Mouse (Mus musculus) R1 (cell line): Measurements from ENCODE around the gene Ror2.

Experiments
- DNase-seq: peaks from one replicate; pipeline ENCODE4 v3.0.0-alpha.2; 2018; ENCODE audit warnings: low read depth, low spot score

Gene Ror2

DNA sequence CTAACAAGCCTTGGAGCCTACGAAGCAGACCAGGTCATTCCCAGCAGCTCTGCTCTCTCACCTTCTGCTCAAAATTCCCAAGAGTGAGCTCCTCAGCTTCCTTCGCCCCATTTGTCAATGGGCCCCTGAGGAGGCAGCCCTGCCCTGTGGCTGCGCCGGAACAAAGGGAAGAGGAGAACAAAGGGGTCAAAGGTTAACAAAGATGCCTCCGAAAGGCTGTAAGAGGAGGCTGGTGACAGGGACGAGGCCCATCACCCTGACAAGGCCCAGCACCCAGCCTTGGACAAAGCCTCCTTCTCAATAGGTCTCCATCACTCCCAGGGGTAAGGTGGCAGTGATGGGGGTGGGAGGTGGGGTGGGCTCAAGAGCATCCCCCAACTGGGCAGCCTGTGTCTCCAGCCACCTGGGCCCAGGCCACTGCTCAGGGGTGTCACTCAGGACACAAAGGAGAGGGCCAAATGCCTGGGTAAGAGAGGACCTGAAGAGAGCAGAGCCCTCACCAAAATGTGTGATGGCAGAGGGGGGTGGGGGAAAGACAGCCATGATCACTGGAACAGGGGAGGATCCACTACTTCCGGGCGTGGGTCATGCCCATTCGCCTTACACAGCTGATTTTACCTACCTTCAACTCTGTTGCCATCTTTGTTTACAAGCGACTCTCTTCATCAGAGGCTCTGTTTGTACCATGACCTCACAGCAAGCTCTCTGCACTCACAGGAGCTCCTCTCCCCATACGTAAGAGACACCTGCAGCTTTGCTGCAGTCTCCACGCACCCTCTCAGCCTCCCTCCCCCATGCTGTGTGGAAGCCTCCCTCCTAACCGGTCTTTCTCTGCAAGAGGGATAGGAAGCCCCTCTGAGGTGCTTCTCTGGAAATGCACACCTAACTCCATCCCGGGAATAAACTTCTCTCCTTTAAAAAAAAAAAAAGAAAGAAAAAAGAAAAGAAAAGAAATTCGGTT is 51.8 kb downstream of the Ror2 start:
- DNase-seq = peak; percentile 88

DNA sequence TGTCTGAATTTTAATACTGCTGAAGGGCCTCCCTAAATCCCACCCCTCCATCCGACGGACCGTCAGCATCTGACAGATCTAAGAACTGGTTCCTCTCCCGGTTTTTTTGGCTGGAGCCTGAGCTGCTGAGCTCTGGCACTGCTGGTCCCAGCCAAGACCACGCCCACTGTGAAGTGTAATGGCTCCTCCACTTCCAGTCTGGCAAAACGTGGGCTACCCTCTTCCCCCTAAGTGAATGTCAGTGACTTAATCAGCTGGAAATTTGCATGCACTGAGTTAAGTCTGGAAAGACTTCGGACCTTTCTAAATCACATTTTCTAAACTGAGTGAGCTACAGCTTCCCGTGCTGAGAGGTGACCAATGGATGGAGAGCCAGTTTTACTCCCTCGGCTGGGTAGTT is 52.5 kb downstream of the Ror2 start:
- DNase-seq = peak; percentile 76

DNA sequence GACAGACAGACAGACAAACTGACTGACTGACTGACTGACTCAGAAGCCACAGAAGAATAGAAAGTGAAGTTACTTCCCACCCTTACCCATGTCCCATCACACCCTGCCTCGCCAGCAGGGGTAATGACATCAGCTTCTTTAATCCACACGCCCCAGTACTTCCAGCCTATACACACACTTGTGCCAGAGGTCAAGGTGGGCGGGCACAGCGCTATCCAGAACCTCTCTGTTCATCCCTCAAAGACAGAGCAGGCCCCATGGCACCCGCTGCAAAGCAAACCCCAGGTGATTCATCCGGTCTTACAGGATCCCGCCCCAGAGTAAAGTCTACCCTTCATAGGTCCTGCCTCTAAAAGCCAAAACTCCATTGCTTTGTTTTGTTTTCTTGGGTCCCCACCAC is 53.5 kb downstream of the Ror2 start:
- DNase-seq = no peak

DNA sequence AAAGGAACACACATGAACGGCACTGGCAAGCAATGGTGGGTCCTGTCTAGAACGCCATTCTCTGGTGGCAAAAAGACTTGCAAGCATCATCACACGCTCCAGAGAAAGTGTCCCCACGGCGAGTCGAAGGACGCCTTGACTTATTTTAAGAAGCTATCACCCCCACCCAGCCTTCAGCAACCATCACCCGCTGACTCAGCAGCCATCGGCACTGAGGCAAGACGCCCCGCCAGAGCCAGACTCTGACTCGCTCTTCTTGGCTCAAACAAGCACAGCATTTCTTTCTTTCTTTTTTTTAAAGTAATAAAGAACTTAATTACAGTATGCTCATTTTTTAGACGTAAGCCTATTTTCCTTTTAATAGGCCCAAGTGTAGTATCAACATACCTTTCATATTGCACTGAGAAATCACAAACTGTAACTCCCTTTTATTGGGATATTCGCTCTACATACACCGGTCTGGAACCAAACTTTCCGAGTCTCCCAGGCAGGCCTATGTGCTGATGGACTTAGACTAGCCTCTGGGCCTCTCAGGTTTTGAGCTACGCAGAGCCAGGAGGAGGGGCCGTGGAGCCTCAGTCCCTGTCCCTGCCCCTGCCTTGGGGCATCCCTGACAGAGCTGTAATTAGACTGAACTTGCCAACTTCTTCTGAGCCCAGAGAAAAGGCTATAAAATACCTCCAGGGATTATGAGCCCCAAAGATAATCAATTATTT is 55.3 kb downstream of the Ror2 start:
- no peak for DNase-seq

DNA sequence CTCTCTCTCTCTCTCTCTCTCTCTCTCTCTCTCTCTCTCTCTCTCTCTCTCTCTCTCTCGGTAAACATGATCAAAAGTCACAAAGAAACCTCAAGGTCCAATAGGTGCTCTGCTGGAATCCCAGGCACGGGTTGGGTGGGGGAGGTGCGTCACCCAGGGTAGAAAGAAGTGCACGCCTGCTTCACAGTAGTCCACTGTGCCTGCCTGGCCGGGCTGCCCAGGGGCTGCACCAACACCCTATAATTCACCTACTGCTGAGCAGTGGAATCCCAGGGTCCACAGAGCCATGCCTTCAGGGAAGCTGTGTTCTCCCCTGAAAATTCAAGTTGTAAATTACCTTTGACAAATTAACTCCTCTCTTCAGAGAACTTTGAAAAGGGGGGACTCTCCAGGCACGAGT is 58.9 kb downstream of the Ror2 start:
- DNase-seq = no peak

DNA sequence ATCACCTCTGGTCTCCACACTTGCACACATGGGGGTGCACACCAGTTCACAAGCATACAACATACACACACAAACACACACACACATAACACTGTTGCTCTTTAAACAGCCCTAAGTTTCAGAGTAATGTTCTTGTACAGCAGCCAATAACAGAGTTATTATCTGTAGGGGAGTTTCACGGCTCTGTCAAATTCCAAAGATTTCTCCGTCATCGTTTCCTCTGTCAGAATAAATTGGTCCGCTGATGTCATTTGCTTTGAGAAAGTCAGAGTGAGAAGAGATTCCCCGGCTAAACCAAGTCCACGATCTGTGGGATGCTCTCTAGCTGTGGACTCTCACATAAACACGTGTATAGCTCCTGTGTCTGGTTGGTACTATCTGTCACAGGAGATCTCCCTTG is 59.5 kb downstream of the Ror2 start:
- DNase-seq = no peak

DNA sequence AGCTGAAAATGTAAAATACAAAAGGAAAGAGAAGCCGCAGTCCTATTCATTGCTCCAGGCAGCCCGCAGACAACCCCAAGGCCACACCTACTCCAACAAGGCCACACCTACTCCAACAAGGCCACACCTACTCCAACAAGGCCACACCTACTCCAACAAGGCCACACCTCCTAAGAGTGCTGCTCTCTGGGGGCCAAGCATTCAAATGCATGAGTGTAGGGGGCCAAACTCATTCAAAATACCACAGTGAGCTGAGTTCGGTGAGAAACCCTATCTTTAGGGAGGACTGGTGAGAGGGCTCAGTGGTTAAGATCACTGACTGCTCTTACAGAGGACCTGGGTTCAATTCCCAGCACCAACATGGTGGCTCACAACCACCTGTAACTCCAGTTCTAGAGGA is 60.0 kb downstream of the Ror2 start:
- DNase-seq = peak; percentile 64

DNA sequence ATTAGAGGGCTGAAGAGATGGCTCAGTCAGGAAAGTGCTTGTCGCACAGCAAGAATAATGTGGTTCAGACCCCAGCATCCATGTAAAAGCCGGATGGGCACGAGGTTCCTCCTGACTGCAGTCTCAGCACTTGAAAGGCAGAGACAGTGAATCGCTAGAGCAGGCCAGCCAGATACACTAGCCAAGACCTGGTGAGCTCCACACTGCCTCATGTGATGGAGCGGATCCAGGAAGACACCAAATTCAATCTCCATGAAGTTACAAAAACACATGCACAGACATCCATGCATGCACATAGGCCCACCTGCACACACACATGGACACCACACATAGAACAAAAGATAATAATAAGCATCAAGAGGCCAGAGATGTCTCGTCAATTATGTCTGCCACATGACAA is 64.7 kb downstream of the Ror2 start:
- no peak for DNase-seq

DNA sequence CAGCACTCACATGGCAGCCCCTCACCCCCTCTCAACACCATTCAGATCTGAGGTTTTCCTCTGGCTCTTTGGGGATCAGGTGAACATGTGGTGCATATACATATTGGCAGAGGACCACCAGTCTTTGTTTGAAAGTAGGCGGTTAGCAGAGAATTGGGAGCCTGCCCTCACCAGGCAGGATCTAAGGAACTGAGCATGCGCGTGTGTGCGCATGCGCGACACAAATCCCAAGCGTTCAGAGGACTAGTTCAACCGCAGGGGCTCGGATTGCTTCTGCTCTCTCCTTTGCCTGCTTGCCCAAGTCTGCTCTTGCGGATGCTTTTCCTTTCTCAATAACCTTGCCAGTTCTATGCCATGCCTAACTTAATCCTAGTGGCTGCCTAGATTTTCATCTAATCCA is 66.0 kb downstream of the Ror2 start:
- peak; percentile 53 for DNase-seq

DNA sequence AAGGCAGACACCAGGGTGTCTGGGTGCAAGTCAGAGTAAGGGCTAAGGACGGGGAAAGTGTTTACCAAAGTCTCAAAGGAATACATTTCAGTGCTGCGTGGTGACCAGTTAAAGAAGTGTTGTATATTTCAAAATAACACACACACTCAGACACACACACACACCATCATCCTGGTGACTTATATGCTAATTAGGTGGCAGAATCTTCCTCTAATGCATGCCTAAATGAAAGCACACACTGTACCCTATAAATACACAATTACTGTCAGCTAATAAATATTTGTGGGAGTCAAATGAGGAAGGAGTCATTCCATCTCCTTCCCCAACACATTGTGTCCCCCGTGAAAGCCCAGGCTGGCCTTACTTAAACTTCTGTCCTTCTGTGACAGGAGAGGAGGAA is 66.5 kb downstream of the Ror2 start:
- DNase-seq = no peak

DNA sequence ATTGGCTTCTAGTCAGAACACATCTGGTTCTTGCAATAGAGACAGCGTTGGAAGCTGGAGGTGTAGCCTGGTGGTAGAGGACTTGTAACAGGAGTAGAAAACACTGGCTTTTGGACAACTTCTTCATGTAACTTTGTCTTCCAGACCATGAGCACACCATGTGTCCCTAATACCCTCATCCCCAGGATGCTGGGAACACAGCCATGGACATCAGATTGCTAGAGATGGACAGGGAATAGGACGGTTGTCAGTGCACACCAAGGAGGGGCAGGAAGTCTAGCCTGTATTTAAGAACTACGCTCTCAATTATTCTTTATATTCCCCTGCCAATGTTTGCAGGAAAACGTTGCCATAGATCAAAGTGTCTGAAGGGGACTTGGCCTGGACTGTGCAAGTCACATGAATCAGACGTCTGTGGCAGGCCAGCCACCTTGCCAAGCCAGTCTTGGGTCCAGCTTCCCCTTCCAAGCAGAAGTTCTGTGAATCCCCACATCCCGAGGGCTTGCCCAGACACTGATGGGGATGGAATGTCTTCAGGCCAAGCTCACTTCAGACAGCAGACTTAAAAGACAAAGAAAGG is 68.4 kb downstream of the Ror2 start:
- DNase-seq = no peak

DNA sequence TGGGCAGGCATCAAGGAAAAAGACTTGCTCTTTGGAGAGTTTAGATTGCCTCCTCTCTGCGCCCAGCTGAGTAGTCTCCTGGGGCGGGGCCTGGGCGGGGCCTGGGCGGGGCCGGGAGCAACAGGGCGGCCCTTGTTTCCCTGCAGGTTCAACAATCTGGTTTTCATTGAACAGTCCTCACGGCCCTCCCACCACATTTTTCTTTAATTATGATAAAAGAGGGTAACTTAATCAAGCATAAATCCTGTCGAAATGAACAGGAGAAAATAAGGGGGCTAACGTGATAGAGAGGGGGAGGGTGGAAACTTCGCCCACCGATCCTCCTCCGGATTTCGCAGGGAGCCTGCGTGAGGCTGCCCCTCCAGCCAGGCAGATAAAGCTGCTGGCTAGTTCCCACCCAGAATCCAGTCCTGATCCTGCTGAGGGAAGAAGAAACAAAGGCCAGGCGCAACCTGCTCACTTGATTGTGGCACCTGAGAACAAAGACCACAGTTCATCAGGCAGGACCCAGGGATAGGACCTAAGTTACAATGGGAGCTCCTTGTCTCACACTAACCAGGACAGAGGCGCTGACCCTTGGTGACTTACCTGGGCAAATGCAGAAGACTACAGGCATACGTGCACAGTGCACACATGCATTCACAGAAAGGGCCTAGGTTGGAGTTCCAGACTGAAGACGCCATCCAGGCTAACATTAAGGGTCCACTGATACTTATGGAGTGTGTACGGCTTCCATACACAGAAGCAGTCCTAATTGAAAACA is 73.8 kb downstream of the Ror2 start:
- peak; percentile 64 for DNase-seq

DNA sequence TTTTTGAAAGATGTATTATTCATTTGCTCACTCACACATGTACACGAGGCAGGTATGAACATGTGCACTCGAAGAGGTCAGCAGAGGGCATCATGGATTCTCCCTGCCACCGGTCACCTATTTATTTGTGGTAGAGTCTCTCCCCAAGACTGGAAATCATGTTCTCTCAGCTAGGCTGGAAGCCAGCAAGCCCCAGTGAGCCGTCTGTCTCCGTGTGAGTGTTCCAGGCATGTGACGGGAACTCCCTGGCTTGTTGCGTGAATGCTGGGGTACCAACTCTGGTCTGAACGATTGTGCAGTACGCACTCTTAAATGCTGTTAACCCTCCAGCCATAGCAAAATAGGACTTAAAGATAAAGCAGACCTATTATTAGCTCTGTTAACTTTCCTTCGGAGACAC is 77.4 kb downstream of the Ror2 start:
- DNase-seq = no peak

DNA sequence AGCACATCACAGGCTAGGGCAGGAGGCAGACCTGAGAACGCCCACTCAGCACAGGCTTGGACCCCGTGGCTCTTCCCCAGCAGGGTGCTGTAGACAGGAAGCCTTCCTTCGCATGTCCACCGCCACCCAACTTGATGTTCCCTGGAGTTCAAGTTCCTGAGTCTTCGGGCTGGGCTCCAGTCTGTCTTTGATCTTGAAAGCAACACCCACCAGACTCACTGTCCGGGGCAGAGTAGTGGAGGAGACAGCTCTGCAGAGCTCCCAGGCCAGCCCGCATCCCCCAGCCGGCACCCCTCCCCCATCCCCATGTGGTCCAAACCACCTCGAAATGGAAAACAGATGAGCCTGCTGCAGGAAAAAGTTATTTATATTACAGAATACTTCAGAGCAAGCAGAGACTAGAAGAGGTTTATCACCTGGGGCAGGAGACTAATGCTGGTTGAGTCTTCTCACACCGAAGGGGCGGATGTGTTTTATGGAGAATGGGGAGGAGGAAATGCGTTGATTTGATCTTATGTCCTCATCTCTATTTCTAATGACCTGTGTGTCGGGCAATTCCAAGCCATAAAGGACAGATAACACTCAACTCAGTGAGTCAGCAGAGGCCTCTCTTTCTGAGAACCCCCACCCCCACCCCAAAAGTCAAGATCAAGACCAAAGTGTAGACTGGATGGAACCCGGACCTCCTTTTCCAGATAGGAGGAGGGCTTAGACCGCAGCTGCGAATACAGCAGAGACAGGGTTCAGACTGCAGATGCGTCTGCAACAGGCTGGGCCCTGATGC is 80.6 kb downstream of the Ror2 start:
- DNase-seq = no peak

DNA sequence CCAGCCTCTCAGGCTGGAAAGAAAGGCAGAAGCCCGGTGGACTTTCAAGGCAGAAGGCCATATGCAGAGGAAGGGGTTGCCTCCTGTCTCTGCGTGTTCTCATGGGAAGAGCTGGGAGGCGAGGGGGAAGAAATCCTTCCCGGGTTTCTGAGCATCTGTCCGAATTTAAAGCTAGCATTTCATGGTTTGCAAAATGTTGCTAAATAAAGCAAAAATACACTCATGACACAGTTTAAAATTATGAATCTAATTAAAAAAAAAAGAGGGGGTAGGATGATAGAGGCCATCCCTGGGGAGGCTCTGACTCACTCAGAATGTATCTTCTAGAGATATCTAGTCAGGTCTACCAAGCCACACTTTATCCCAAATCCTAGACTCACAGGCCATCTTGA is 83.5 kb downstream of the Ror2 start:
- DNase-seq = no peak

DNA sequence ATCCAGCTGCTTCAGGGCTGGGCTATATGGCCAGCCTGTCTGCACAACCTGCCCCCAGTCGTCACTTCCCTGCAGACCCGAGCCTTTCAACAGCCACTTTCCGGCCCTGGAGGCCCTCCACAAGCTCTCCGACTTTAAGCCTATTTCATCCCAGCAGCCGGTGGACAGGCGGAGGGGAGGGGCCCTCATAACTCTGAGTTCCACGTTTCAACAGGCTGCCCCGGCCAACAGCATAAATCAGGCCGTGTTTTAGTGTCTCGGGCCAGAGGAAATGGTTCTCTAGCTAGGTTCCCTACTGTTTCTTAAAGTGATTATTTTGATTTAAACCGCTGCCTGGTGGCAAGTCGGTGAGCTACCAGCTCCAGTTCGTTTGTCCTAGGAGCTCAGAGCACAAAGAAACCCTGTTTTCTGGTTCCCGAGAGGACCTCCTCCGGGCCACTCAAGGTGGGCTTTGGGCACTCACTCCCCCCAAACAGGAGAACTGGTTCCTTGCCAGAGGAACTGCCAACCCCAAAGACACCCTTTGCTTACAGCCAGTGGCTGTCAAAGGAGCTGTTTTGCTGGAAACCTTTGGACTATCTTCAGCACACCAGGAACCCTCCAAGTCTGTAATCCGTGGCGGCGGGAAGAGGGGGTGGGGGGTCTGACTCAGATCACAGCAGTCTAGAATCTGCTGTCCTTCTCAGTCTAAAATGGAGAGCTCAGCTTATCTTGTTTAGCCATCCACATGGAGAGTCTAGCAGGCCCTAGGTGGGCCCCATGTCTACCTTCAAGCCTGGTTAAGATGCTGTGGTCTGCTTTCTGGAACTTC is 84.1 kb downstream of the Ror2 start:
- no peak for DNase-seq

DNA sequence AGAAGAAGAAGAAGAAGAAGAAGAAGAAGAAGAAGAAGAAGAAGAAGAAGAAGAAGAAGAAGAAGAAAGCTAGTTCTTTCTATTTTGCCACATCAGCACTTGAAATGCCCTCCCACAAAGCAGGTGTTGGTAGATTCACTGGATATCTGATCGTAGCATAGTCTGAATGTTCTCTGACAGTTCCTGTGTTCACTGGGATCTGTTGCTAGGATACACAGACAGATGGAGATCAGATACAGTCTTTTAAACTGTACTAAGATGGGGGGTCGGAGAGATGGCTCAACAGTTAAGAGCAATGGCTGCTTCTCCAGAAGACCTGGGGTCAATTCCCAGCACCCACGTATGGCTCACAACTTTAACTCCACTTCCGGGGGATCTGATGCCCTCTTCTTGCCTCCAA is 85.8 kb downstream of the Ror2 start:
- no peak for DNase-seq

DNA sequence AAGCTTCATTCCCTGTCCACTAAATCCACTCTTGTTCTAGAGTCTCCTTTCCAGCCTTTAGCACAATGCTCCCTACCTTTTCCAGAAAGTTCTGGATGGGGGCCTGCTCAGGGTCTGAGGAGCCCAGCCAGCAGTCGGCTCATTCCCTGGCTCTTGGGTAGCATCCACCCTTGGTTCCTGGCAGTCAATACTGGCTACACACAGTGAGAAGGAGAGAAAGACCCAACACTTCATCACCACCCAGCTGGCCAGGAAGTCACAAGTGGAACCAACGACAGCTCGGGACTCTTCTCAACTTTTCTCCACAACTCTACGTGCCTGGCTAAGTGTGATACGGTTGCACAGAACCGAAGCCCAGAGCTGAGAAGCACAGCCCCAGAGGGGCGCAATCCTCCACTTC is 86.7 kb downstream of the Ror2 start:
- no peak for DNase-seq

DNA sequence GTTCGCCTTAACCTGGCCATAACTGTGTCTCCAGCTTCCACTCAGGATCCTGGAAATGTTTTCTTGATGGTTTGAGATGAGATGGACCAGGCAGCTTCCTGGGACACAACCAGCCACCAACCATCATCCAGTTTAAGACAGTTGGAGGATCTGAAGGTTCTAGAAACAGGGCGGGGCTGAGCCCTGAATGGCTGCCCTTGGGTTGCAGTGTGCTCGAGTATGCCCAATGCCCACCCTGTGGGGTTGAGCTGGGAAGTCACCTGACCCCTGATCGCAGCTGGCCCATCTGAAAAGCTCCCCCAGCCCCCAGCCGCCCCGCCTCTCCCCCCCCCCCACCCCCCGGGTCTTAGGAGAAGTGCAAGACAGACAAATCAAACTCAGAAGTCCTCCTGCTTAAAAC is 89.2 kb downstream of the Ror2 start:
- peak; percentile 51 for DNase-seq

DNA sequence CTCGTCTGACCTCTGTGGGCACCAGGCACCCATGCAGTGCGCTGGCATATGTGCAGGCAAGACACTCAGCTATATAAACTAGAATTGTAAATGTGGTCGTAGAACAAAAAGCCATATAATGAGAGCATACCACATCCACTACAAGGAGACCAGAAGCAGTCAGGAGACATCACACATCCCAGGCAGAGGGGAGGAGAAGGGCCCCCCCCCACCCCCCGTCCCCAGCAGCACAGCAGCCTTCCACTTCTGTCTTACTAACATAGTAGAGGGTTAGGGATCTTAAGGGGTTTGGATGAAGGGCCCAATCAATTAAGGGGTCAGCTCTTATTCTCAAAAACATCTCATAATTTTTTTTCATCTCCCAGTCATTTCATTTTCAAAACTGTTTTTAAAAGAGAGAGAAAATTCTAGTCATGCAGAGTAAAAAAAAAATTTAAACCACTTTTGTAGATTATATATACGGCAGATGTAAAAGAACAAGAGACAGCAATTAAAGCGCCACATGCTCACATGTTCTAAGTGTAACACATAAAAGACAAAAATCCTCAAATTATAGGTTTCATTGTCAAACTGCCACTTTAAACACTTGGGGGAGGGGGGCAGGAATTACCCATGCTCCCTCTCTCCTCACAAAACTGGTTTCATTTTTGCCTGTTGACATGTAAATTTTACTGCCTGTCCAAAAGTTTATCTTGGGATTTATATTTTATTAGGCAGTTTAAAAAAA is 89.8 kb downstream of the Ror2 start:
- DNase-seq = no peak
